Mouse (Mus musculus) neural tube, embryonic 12.5 days (tissue): ENCODE results near the gene Ces1h. TPM values are rescaled to one million over a fixed set of nuclear protein-coding genes. Genes with fewer than 3 reads are reported as not detected.
"Not testable (repeated sequence)": the region's sequence is repeated elsewhere in the genome, so short reads cannot be mapped to it uniquely, and the experiment has no call there.

ENCODE experiments used
- ATAC-seq: fragments of 200-750 bp; cut with Nextera tagmentation; 2 replicates; pipeline ENCODE4 v1.8.0; 2017; ENCODE audit warnings: low read depth, mild to moderate bottlenecking, moderate TSS enrichment, moderate library complexity; ENCODE audit not compliant: low FRiP score
- H3K27ac ChIP-seq: fragments of 300-500 bp; sonication (generic); 2 replicates; pipeline ENCODE4 v1.5.1; 2016
- H3K27me3 ChIP-seq: fragments of 300-500 bp; sonication (generic); replicated peaks from 2 replicates; pipeline ENCODE4 v1.6.1; 2016; ENCODE audit warnings: mild to moderate bottlenecking
- H3K36me3 ChIP-seq: fragments of 300-500 bp; sonication (generic); 2 replicates; pipeline ENCODE4 v1.6.1; 2016; ENCODE audit warnings: mild to moderate bottlenecking
- H3K4me1 ChIP-seq: fragments of 300-500 bp; sonication (generic); 2 replicates; pipeline ENCODE4 v1.6.1; 2016
- H3K4me2 ChIP-seq: fragments of 300-500 bp; sonication (generic); replicated peaks from 2 replicates; pipeline ENCODE4 v1.6.1; 2016; ENCODE audit warnings: mild to moderate bottlenecking
- H3K4me3 ChIP-seq: fragments of 300-500 bp; sonication (generic); 2 replicates; pipeline ENCODE4 v1.5.1; 2016
- H3K9ac ChIP-seq: fragments of 300-500 bp; sonication (generic); 2 replicates; pipeline ENCODE4 v1.6.1; 2016; ENCODE audit warnings: mild to moderate bottlenecking
- H3K9me3 ChIP-seq: fragments of 300-500 bp; sonication (generic); 2 replicates; pipeline ENCODE4 v1.6.1; 2016; ENCODE audit warnings: mild to moderate bottlenecking
- WGBS: fragments of 180-500 bp; shearing (Covaris S2); methylation state at CpG from one replicate; pipeline ENCODE4 v1.1.7; 2016; 5-methylcytosine and 5-hydroxymethylcytosine counted together
- polyA plus RNA-seq: library from polyadenylated mRNA; unstranded; fragments of >200 nt; fragmentation: Nextera tagmentation; extraction: Ambion mirVana; gene quantifications from 2 replicates; pipeline ENCODE4 v1.2.1, GENCODE M21; 2016

The Ces1h gene
- not detected in 2 replicates for polyA plus RNA-seq

DNA sequence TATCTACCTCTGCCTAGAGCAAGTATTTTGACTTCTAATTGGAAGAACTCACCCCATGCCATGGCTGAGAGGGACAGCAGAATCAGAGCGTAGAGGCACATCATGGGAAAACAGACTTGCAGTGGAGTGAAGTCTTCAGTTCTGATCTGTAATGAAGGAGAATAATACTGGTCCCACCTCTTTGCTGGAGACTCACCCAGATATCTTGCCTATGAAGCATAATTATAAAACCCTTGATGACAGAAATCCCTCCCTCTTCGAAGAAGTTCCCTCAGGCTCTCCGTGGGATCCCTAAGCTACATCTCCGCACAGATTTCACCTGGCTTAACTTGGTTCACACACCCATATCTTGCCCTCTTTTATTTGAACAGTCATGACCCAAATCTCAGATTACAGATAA is at the start of gene Ces1h:
Gene Ces1h, minus strand, starts transcription at position 101 of the 400 bp plus-strand sequence.
- H3K4me2 ChIP-seq = no peak within 1 kb of the TSS
- no peaks in the 10 kb centered on the region for H3K4me1 ChIP-seq
- no peak within 1 kb of the TSS for H3K9ac ChIP-seq
- no peaks in the 10 kb centered on the region for H3K9me3 ChIP-seq
- H3K36me3 ChIP-seq = no peaks in the 10 kb centered on the region
- WGBS = 90% methylated on average over 4 of the region's 4 CpGs
- H3K4me3 ChIP-seq = no peak within 1 kb of the TSS
- H3K27ac ChIP-seq = no peak within 1 kb of the TSS
- ATAC-seq = no peak
- H3K27me3 ChIP-seq = no peaks in the 10 kb centered on the region

DNA sequence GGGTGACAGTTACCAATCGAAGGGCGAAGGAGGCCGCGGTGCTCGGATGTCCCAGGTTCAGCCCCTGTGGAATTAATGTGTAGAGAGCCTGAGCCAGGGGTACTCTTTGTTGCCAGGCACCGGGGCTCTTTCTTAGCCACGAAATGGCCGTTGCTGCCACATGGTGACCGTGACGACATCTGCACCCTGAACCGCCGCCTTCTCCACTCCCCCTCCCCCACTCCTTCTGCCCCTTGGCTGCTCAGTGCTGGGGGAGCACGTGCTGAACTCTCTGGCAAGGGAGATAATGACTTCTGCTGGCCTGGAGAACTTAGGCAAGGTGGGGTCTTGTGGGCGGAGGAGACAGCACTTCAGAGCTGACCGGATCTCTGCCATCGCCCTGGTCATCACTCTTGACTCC is 47.7 kb upstream of the Ces1h start:
- H3K9me3 ChIP-seq = no peaks in the 10 kb centered on the region
- no peak overlapping the region for H3K27ac ChIP-seq
- H3K4me1 ChIP-seq = no peaks in the 10 kb centered on the region
- no peak overlapping the region for H3K9ac ChIP-seq
- no peaks in the 10 kb centered on the region for H3K36me3 ChIP-seq
- ATAC-seq = no peak
- H3K27me3 ChIP-seq = no peaks in the 10 kb centered on the region
- H3K4me3 ChIP-seq = no peak overlapping the region
- WGBS = 79% methylated on average over 16 of the region's 16 CpGs
- no peak overlapping the region for H3K4me2 ChIP-seq

DNA sequence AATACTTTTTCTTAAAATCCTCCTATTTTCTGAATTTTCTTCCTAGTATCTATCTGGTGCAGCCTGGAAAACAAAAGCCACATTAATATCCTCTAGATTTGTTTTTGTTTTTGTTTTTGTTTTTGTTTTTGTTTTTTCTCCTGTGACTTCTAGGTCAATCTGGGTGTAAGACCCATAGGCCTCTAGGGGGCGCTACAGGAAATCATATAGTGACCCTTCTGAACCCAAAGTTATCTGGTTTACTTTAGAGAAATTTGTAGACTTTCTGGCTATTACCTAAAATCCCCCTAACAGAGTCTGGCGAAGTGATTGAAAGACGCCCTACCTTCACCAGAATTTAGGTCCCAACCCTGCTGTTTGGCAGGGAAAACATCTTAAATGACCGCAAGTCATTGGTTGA is 35.9 kb upstream of the Ces1h start:
- Histone ChIP-seq H3K9ac (no peak overlapping the region), H3K4me2 (no peak overlapping the region), H3K9me3 (no peaks in the 10 kb centered on the region), H3K36me3 (no peaks in the 10 kb centered on the region), H3K27me3 (no peaks in the 10 kb centered on the region), H3K4me3 (no peak overlapping the region), H3K27ac (no peak overlapping the region), H3K4me1 (no peaks in the 10 kb centered on the region)
- 70% methylated on average over 4 of the region's 4 CpGs for WGBS
- ATAC-seq = no peak

DNA sequence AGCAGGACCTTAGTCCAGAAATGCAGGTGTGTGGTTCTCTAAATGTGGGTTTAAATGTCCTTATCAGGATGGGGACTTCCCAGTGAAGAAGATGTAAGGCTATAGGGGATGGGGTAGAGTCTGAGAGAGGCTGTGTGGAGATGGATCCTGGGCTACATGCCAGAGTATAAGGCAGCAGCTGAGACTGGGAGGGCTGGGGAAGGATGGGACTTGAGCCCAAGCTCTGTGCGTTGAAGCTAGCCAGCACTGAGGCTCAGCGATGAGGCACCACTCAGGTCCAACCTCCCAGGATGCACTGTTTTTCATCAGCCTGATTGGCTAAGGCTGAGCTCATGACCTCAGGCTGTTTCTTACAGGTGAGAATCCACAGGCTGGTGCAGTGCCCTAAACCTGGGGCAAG is 29.3 kb upstream of the Ces1h start:
- no peak overlapping the region for H3K9ac ChIP-seq
- ATAC-seq = no peak

DNA sequence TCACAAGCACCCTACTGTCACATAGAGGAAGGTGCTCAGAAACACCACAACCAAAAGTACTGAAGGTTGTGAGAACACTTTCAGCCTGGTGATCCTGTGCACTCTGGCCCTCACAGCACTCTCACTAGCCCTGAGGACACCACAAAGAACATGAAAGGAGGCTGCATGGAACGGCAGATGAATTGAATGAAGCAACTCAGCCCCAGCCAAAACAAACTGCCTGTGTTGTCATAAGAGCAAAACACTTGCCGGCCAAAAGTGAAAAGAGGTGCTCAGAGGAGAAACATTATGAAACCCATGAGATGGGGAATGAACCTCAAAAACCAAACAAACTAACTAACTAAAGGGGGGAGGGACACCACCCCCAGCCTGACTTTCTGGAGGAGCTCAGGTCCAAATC is 20.2 kb upstream of the Ces1h start:
- no peak for ATAC-seq
- 81% methylated on average over 2 of the region's 2 CpGs for WGBS

More for the DNA sequence above, 29.3 kb upstream of the Ces1h start:
- H3K27ac ChIP-seq = no peak overlapping the region
- H3K9me3 ChIP-seq = no peaks in the 10 kb centered on the region
- H3K27me3 ChIP-seq = no peaks in the 10 kb centered on the region
- no peak overlapping the region for H3K4me3 ChIP-seq
- 93% methylated on average over 2 of the region's 2 CpGs for WGBS
- H3K4me2 ChIP-seq = no peak overlapping the region
- no peaks in the 10 kb centered on the region for H3K36me3 ChIP-seq
- no peaks in the 10 kb centered on the region for H3K4me1 ChIP-seq

DNA sequence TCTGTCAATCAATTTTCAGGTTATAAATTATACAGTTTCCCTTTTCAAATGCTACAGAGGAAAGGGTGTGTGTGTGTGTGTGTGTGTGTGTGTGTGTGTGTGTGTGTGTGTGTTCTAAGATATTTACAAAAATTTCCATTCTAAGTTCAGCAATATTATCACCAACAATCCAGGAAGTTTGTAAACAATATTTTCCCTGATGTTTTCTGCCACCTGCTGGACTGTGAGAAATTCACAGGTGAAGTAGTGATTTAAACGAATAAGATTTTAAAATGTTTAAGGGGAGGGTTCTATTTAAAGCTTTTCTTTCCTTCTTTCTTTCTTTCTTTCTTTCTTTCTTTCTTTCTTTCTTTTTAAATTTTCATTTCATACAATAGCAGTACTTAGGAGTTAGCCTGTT is 18.5 kb upstream of the Ces1h start:
- no peak overlapping the region for H3K4me2 ChIP-seq

More for the DNA sequence above, 20.2 kb upstream of the Ces1h start:
- no peak overlapping the region for H3K4me2 ChIP-seq
- H3K4me1 ChIP-seq = no peaks in the 10 kb centered on the region
- no peak overlapping the region for H3K9ac ChIP-seq
- no peaks in the 10 kb centered on the region for H3K9me3 ChIP-seq
- no peak overlapping the region for H3K4me3 ChIP-seq
- H3K27me3 ChIP-seq = no peaks in the 10 kb centered on the region
- H3K36me3 ChIP-seq = no peaks in the 10 kb centered on the region
- H3K27ac ChIP-seq = no peak overlapping the region

DNA sequence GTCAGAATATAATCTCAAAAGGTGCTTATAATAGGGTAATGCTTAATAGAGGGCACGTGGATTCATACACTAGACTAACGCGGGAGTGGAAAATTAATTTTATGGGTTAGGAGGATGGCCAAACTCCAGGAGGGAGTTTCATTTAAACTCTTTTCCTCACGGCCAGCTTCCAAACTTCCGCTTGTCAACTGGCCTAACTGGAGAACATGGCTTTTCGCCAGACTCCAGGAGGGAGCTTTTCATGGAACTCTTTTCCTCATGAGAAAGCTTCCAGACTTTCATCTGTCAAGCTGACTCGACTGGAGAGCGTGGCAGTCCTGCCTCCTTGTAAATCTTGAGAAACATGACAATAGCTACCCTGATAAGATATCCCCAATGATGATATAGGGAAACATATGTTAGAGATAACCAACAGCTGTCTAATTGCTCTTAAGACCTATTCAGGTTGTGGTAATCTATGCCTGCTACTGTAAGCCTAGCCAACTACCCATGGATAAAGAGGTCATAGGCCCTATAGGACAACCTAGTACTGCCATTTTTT is 14.6 kb upstream of the Ces1h start:
- H3K4me2 ChIP-seq, H3K4me3 ChIP-seq, ATAC-seq, H3K27me3 ChIP-seq, H3K36me3 ChIP-seq, H3K27ac ChIP-seq, H3K9me3 ChIP-seq, H3K9ac ChIP-seq, H3K4me1 ChIP-seq: not testable (repeated sequence)
- WGBS = 64% methylated on average over 8 of the region's 8 CpGs

More for the DNA sequence above, 18.5 kb upstream of the Ces1h start:
- 50% methylated on average over 1 of the region's 1 CpGs for WGBS
- Histone ChIP-seq H3K9ac (no peak overlapping the region), H3K4me1 (no peaks in the 10 kb centered on the region), H3K4me3 (no peak overlapping the region), H3K27ac (no peak overlapping the region), H3K36me3 (no peaks in the 10 kb centered on the region), H3K9me3 (no peaks in the 10 kb centered on the region), H3K27me3 (no peaks in the 10 kb centered on the region)
- ATAC-seq = no peak

DNA sequence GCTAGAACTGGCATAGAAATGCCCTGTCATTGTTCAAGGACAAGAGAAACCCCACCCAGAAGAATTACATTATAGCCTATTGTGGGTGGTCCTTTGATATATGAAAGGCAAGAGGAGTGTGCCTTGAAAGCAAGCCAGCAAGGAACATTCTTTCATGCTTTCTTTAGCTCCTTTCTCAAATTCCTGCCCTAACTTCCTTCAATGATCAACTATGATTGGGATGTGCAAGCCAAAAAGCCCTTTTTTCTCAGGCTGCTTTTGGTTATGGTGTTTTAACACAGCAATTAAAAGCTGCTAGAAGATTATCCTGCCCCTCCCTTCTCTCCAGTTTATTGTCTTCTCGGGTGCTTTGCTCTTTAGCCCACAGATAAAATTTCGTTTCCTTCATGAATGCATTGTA is 10.0 kb downstream of the Ces1h start:
- Histone ChIP-seq H3K4me2 (no peak overlapping the region), H3K27me3 (no peaks in the 10 kb centered on the region), H3K4me3 (no peak overlapping the region), H3K9me3 (no peaks in the 10 kb centered on the region), H3K36me3 (no peaks in the 10 kb centered on the region), H3K4me1 (no peaks in the 10 kb centered on the region), H3K27ac (no peak overlapping the region), H3K9ac (no peak overlapping the region)
- WGBS = 12% methylated on average over 2 of the region's 2 CpGs
- no peak for ATAC-seq

DNA sequence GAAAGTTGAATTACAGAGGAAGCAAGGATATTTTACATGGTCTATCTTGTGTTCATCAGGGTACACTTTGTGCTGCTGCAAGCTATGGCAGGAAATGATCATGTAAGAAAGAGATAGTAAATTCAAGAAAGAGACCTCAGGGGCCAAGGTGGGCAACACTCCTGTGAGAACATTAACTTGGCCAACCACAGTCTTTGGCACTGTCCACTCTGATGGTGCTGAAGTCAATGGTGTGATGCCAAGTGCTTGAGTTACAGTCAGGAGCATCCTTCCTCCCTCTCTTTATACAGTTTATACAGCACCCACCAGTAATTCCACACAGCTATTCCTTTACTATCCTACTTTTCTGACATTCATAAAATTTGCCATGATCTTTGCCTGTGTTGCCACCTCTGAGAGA is 19.4 kb downstream of the Ces1h start:
- Histone ChIP-seq H3K4me2 (no peak overlapping the region), H3K27ac (no peak overlapping the region), H3K36me3 (no peaks in the 10 kb centered on the region), H3K9me3 (no peaks in the 10 kb centered on the region), H3K9ac (no peak overlapping the region), H3K4me3 (no peak overlapping the region), H3K4me1 (no peaks in the 10 kb centered on the region), H3K27me3 (no peaks in the 10 kb centered on the region)
- no peak for ATAC-seq

DNA sequence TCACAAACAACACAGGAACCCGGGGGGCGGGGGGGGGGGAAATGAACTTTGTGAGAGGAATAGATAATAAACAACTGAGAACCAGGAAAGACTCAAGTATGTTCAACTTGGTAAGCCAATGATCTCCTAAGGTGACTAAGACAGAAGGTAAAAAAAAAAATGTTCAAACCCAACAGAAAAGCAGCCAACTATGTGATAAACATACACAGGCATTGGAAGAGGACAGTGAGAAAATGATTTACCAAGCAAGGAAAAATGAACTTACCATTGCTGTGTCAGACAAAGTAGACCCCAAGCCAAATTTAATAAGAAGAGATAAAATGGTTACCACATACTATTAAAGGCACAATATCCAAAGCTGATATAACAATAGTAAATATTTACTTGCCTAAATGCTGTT is 40.0 kb downstream of the Ces1h start:
- H3K9me3 ChIP-seq = no peaks in the 10 kb centered on the region
- H3K27me3 ChIP-seq = no peaks in the 10 kb centered on the region
- no peak overlapping the region for H3K9ac ChIP-seq
- H3K4me3 ChIP-seq = no peak overlapping the region
- no peak overlapping the region for H3K27ac ChIP-seq
- no peak overlapping the region for H3K4me2 ChIP-seq
- 97% methylated on average over 2 of the region's 2 CpGs for WGBS
- no peaks in the 10 kb centered on the region for H3K4me1 ChIP-seq
- no peak for ATAC-seq
- H3K36me3 ChIP-seq = no peaks in the 10 kb centered on the region

DNA sequence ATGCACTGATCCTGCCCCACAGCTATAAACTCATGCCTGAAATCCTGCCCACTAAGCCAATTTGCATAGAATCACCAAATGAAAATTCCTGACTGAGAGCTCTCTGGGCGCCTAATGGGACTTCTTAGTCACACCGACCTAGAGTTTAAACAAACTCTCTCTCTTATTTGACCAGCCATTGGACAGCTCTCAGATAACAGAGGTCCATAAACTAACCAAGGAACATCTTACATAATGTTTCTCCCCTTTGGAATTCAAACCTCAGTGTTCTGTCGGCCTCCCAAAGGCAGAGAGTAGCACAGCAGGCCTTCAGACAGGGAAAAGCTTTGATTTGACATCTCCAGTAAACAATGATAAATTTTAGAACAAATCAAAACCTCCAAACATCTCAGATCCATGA is 42.3 kb downstream of the Ces1h start, which contains the start of gene Ces1g:
Gene Ces1g, minus strand, starts transcription at position 102 of the 400 bp plus-strand sequence.
- WGBS = 57% methylated on average over 3 of the region's 3 CpGs
- H3K4me2 ChIP-seq = no peak within 1 kb of the TSS
- no peak for ATAC-seq
- no peaks in the 10 kb centered on the region for H3K4me1 ChIP-seq
- H3K27me3 ChIP-seq = no peaks in the 10 kb centered on the region
- H3K36me3 ChIP-seq = no peaks in the 10 kb centered on the region
- H3K9me3 ChIP-seq = no peaks in the 10 kb centered on the region
- no peak within 1 kb of the TSS for H3K4me3 ChIP-seq
- no peak within 1 kb of the TSS for H3K9ac ChIP-seq
- H3K27ac ChIP-seq = no peak within 1 kb of the TSS

DNA sequence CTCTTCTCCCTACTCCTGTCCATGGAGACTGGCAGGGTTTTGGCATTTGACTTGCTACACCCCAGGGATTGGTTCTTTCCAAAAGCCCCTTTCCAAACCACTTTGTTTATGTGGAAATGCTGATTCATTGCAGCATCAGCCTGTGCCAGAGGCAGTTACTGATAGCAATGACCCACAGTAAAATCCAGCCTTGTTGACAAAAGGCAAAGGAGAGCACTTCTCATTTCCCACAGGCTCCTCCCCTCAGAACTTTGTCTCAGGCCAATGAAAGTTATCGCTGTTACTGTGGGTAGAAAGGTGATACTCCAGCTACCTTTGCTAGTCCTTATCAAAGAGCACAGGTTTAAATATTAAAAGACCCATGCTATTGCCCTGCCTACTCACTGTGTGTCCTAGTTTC is 46.8 kb downstream of the Ces1h start:
- Histone ChIP-seq H3K9ac (no peak overlapping the region), H3K4me1 (no peaks in the 10 kb centered on the region)
- 84% methylated on average over 1 of the region's 1 CpGs for WGBS

DNA sequence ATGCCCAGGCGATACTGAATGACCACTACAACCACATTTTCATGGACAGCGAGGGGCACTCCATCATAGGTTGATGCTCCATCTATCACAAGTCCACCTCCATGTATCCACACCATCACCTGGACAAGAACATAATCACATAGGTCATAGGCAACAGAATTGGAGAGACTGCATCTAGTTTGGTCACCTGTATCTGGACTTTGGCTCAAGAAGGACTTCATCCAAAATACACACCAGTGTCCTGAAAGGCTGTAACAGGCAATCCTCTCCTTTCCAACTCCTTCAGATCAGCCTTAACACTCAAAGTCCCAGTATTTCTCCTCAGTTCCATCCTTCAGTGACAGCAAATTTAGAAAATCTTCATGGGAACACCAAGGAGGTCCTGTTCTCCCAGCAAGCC is 48.4 kb downstream of the Ces1h start:
- Histone ChIP-seq H3K4me1 (no peaks in the 10 kb centered on the region), H3K4me2 (no peak overlapping the region), H3K9ac (no peak overlapping the region), H3K4me3 (no peak overlapping the region), H3K27ac (no peak overlapping the region), H3K27me3 (no peaks in the 10 kb centered on the region), H3K36me3 (no peaks in the 10 kb centered on the region), H3K9me3 (no peaks in the 10 kb centered on the region)
- ATAC-seq = no peak
- 94% methylated on average over 2 of the region's 2 CpGs for WGBS

More for the DNA sequence above, 46.8 kb downstream of the Ces1h start:
- Histone ChIP-seq H3K36me3 (no peaks in the 10 kb centered on the region), H3K27ac (no peak overlapping the region), H3K9me3 (no peaks in the 10 kb centered on the region), H3K4me2 (no peak overlapping the region), H3K4me3 (no peak overlapping the region), H3K27me3 (no peaks in the 10 kb centered on the region)
- ATAC-seq = no peak
